Mouse (Mus musculus) erythroblast, embryonic 14.5 days (primary cell): ENCODE measurements around the gene Foxd2. TPM values are rescaled to one million over a fixed set of nuclear protein-coding genes. Genes with fewer than 3 reads are reported as not detected.

Experiments
- H3K27me3 ChIP-seq: 2 replicates; pipeline ENCODE4 v1.6.1; 2012; ENCODE audit warnings: inconsistent platforms; ENCODE audit not compliant: control insufficient read depth
- H3K36me3 ChIP-seq: 2 replicates; pipeline ENCODE4 v1.6.1; 2012; ENCODE audit warnings: mild to moderate bottlenecking, inconsistent platforms; ENCODE audit not compliant: control insufficient read depth
- H3K4me1 ChIP-seq: 2 replicates; pipeline ENCODE4 v1.6.1; 2012; ENCODE audit warnings: inconsistent platforms; ENCODE audit not compliant: control insufficient read depth
- H3K4me3 ChIP-seq: replicated peaks from 2 replicates; pipeline ENCODE3; 2012; ENCODE audit warnings: moderate library complexity, mild to moderate bottlenecking, inconsistent platforms
- H3K9me3 ChIP-seq: 2 replicates; pipeline ENCODE4 v1.6.1; 2012; ENCODE audit warnings: low read length, inconsistent platforms, mixed read lengths; ENCODE audit not compliant: control insufficient read depth
- GATA1 ChIP-seq: IDR thresholded peaks from 2 replicates; pipeline ENCODE4 v1.6.1; 2012; ENCODE audit warnings: low read length, inconsistent platforms, mixed read lengths
- TAL1 ChIP-seq: IDR thresholded peaks from 3 replicates; pipeline ENCODE4 v1.6.1; 2012; ENCODE audit warnings: low read length, inconsistent platforms, mixed read lengths
- polyA plus RNA-seq: library from polyadenylated mRNA; stranded (reverse); fragments of >175 nt; gene quantifications from 2 replicates; pipeline ENCODE4 v1.2.3, GENCODE M21; 2012

Foxd2 gene
- polyA plus RNA-seq, 1 experiment = 0.01 TPM

DNA sequence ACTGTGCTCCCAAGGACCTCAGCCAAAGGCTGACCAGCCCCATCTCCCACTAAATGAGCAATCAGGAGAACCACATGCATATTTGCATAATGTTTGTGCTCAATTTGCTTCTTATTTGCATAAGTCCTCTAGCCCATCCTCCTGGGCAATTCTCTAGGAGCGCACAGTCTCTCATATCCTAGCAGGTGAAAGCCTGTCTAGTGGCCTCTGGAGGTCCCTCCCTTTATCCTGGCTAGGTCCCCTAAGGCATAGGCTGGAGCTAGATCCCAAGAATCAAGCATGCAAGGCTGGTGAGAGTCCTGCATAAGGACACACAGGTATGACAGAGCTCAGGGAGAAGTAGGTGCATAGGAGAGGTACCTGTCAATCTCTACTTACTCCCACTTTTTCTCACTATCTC is 26.4 kb downstream of the Foxd2 start:
- H3K4me3 ChIP-seq = no peak overlapping the region
- H3K9me3 ChIP-seq = no peaks in the 10 kb centered on the region
- no peaks in the 10 kb centered on the region; the same call in 1 of the 2 replicates for H3K27me3 ChIP-seq
- H3K4me1 ChIP-seq = no peaks in the 10 kb centered on the region
- H3K36me3 ChIP-seq = no peaks in the 10 kb centered on the region
- TF ChIP-seq TAL1 (no peak), GATA1 (no peak)

DNA sequence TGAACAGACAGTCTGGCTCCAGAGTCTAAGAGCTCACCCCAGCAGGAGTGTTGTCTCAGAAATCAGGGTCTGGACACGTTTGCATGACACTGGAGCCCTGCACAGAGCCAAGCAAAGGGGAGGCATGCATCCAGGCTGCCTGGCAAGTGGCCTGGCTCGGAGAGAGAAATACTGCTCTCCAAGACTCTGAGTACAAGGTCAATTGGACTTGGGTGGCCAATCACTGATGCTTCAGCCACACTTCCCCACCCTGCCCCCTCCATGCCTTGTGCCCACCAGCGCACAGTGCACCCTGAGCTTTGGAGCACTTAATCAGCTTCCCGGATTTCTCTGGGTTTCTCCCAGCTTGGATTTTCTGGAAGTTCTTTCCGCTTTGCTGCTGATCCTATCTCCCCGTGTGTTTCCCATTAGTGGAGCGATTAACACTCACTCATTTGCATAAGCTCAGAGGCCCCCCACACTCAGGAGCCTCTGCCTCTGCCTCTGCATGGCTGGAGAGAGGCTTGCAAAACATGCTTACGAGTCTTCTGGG is 32.2 kb downstream of the Foxd2 start:
- H3K36me3 ChIP-seq = no peaks in the 10 kb centered on the region
- no peak overlapping the region for H3K4me3 ChIP-seq
- H3K9me3 ChIP-seq = no peaks in the 10 kb centered on the region
- no peaks in the 10 kb centered on the region for H3K4me1 ChIP-seq
- no peak for TF ChIP-seq TAL1
- TF ChIP-seq GATA1 = no peak
- H3K27me3 ChIP-seq = peaks cover 11% of the 10 kb centered on the region; the same call in 1 of the 2 replicates

DNA sequence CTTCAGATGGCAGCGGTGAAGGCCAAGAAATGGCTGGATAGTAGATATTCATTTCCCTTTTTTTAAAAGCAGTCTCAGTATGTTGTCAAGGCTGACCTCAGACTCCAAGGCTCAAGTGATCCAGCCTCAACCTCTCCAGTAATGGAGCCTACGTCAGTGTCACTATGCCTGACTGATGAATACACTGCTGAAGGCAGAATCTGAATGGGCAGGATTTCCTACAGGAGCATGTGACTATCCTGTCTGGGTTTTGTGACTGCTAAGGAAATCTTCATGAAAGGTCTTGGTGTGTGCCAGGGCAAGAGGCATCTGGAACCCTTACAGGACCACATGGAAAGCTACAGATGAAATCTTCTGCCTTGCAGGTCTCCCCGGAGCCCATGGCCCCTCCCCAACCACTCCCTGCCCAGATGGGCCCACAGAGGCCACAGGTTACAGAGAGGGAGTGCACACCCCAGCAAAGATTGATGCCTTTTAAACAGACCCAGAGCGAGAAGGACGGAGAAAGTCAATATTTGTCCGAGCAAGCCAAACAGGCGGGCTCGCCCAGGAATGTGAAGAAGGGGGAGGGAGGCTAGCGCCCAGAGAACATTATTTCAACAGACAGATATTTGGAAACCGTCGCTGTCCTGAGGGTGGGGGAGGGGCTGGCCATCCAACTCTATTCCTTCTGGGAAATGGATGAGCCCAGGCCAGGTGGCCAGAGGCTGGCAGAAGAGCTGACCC is 38.7 kb downstream of the Foxd2 start:
- no peaks in the 10 kb centered on the region for H3K9me3 ChIP-seq
- H3K27me3 ChIP-seq = peaks cover 15% of the 10 kb centered on the region; the same call in 1 of the 2 replicates
- H3K36me3 ChIP-seq = no peaks in the 10 kb centered on the region
- no peak overlapping the region for H3K4me3 ChIP-seq
- TF ChIP-seq GATA1 = no peak
- TF ChIP-seq TAL1 = no peak
- H3K4me1 ChIP-seq = no peaks in the 10 kb centered on the region

DNA sequence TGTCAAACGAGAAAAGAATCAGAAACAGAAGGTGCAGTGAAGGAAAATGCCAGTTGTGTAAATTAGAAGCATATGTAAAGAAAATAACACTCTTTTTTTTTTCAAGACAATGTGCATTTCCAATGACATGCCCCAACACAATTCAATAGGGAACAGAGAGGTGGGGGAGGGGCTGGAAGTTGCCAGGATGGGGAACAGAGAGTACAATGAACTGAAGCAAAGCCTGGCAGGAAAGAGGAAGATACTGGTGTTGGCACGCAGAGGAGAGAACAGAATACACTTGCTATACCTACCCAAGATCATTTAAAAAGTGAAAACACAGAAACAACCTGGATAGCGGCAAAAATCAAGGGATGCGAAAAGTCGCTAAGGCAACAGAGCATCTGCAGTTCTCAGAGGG is 45.5 kb downstream of the Foxd2 start:
- TF ChIP-seq GATA1 (no peak), TAL1 (no peak)
- H3K9me3 ChIP-seq = no peaks in the 10 kb centered on the region
- H3K36me3 ChIP-seq = no peaks in the 10 kb centered on the region
- H3K27me3 ChIP-seq = peaks cover 17% of the 10 kb centered on the region
- no peaks in the 10 kb centered on the region for H3K4me1 ChIP-seq
- H3K4me3 ChIP-seq = no peak overlapping the region

DNA sequence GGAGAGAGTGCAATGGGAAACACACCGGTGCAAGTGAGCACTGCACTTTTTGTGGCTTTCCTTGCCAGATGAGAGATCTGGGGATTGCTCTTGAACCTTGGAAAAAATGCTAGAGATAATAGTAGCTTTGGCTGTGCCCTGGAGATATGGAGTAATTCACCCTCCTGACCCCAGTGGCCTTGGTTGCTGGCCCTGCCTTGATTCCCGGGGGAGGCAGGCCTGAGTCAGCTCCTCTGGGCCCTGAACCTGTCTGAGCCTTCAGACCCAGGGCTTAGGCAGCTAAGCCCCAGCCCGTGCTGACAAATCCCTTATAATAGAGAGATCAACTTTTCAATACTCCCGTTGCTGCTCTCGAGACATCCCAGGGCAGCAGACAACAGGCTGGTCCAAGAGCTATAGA is 50.2 kb downstream of the Foxd2 start:
- TF ChIP-seq GATA1 (no peak), TAL1 (no peak)
- H3K27me3 ChIP-seq = peaks cover 7% of the 10 kb centered on the region
- H3K9me3 ChIP-seq = no peaks in the 10 kb centered on the region
- no peaks in the 10 kb centered on the region for H3K4me1 ChIP-seq
- H3K36me3 ChIP-seq = no peaks in the 10 kb centered on the region
- no peak overlapping the region for H3K4me3 ChIP-seq

Other genes with a start within 250 kb of the Foxd2 start
- gene Gm12830, start 87.2 kb downstream of the Foxd2 start, polyA plus RNA-seq = not detected in 2 replicates
- gene Foxe3, start 17.1 kb upstream of the Foxd2 start, polyA plus RNA-seq = not detected in 2 replicates
- gene Cmpk1, start 78.4 kb upstream of the Foxd2 start, polyA plus RNA-seq = 2.7 and 2.9 TPM in 2 replicates
- gene Stil, start 91.3 kb upstream of the Foxd2 start, polyA plus RNA-seq = 0.18 and 0.25 TPM in 2 replicates
- 65.6 and 98.0 TPM in 2 replicates for gene Tal1, start 147.6 kb upstream of the Foxd2 start, polyA plus RNA-seq
- gene Pdzk1ip1, start 179.8 kb upstream of the Foxd2 start, polyA plus RNA-seq = 0.99 and 2.2 TPM in 2 replicates
- not detected in 2 replicates for gene Cyp4x1, start 225.4 kb upstream of the Foxd2 start, polyA plus RNA-seq